Comparison of ENCODE assay signal across 19 mouse cellular contexts in the genomic region with DNA sequence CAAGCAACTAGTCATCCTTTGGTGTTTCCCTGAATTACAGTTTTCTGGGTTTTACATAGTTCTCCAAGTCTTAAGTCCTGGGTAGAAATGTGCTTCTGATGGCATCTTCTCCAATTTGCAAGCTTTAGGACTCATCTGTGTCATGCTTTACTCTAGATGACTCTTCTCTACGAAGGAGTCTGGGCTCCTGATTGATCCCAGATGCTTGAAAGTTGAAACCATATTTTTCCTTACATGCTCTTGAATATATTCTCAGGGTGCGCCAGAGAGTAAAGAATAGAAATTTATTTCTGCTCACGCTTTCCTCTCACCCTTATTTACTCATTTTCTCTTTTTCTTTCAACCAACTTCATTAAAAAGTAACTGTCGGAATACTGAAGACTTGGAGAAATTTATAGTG.
DNase-seq lines count a peak whose midpoint lies in the region; ATAC-seq and TF ChIP-seq lines count a peak whose summit lies in the region.
"Had no signal": no experiment of that assay in that cellular context is flagged by ENCODE, and none has a peak within 500 bp of the region (broad histone marks: within the 10 kb centered on the region; RNA-seq: fewer than 3 reads in every experiment).

No protein-coding gene starts in this region.

- ATAC-seq in limb, embryonic 14.5 days (ENCODE audit: low FRiP score, low read depth), result no peak
- ATAC-seq in embryonic facial prominence, embryonic 15.5 days (ENCODE audit: insufficient number of reproducible peaks, low FRiP score, low TSS enrichment, low read depth), result no peak
- ATAC-seq in hindbrain, embryonic 11.5 days (ENCODE audit: low FRiP score), result no peak
- ATAC-seq: forebrain, embryonic 13.5 days; forebrain, embryonic 15.5 days; forebrain, postnatal 0 days had no signal

- no peak overlapping the region for H3K27ac ChIP-seq in limb, embryonic 14.5 days (replicated peaks; ENCODE audit: low read depth, low read length)
- no peak overlapping the region for H3K27ac ChIP-seq in limb, embryonic 10.5 days
- peak overlapping the region; percentile 55 for H3K27ac ChIP-seq in embryonic facial prominence, embryonic 15.5 days (replicated peaks)
- no peak overlapping the region for H3K27ac ChIP-seq in hindbrain, embryonic 11.5 days (ENCODE audit: low read depth, low read length)
- H3K27ac ChIP-seq: embryonic facial prominence, embryonic 12.5 days; forebrain, embryonic 13.5 days; forebrain, embryonic 15.5 days had no signal

- H3K9ac ChIP-seq in limb, embryonic 14.5 days (ENCODE audit: low read depth, low read length, severe bottlenecking), result no peak overlapping the region
- no peak overlapping the region for H3K9ac ChIP-seq in embryonic facial prominence, embryonic 15.5 days
- H3K9ac ChIP-seq in hindbrain, embryonic 11.5 days (ENCODE audit: low read depth, low read length), result no peak overlapping the region
- H3K9ac ChIP-seq: embryonic facial prominence, embryonic 12.5 days; forebrain, embryonic 13.5 days; forebrain, embryonic 15.5 days; forebrain, postnatal 0 days had no signal

- 43% methylated on average over 4 of the region's 4 CpGs for WGBS in limb, embryonic 14.5 days
- 69% methylated on average over 4 of the region's 4 CpGs for WGBS in limb, embryonic 10.5 days
- 30% methylated on average over 4 of the region's 4 CpGs for WGBS in embryonic facial prominence, embryonic 15.5 days
- 79% methylated on average over 4 of the region's 4 CpGs for WGBS in hindbrain, embryonic 11.5 days

- H3K4me1 ChIP-seq in limb, embryonic 14.5 days (ENCODE audit: control insufficient read depth, insufficient read depth, low read length), result no peaks in the 10 kb centered on the region
- H3K4me1 ChIP-seq in limb, embryonic 10.5 days, result no peaks in the 10 kb centered on the region
- H3K4me1 ChIP-seq in embryonic facial prominence, embryonic 15.5 days, result no peaks in the 10 kb centered on the region
- no peaks in the 10 kb centered on the region for H3K4me1 ChIP-seq in hindbrain, embryonic 11.5 days (replicated peaks; ENCODE audit: control insufficient read depth, insufficient read depth, low read length)
- H3K4me1 ChIP-seq: embryonic facial prominence, embryonic 12.5 days; forebrain, embryonic 13.5 days; forebrain, embryonic 15.5 days had no signal

- H3K9me3 ChIP-seq in limb, embryonic 14.5 days (ENCODE audit: control insufficient read depth, low read length), result no peaks in the 10 kb centered on the region
- no peaks in the 10 kb centered on the region for H3K9me3 ChIP-seq in limb, embryonic 10.5 days (replicated peaks)
- no peaks in the 10 kb centered on the region for H3K9me3 ChIP-seq in embryonic facial prominence, embryonic 15.5 days (replicated peaks)
- no peaks in the 10 kb centered on the region for H3K9me3 ChIP-seq in hindbrain, embryonic 11.5 days (ENCODE audit: control insufficient read depth, low read length)
- H3K9me3 ChIP-seq: embryonic facial prominence, embryonic 12.5 days; forebrain, embryonic 13.5 days; forebrain, embryonic 15.5 days had no signal

- peak; percentile 49 for DNase-seq in embryo, embryonic 11 days
- no peak for DNase-seq in embryo, embryonic 9.5 days (ENCODE audit: extremely low spot score)
- peak; percentile 45 for DNase-seq in limb, embryonic 14.5 days (ENCODE audit: low spot score)
- no peak for DNase-seq in limb, embryonic 10.5 days (ENCODE audit: low spot score)
- DNase-seq in hindbrain, embryonic 11.5 days (ENCODE audit: low spot score), result no peak
- no peak for DNase-seq in right cerebral cortex, adult 18-20 months
- DNase-seq: adrenal gland, adult 2 months; adrenal gland, postnatal 10 days; adrenal gland, postnatal 25 days; cerebellum, adult 11 months; cerebellum, adult 18-20 months; cerebellum, adult 8-10 months; cerebellum, adult 9-11 months; cerebellum, postnatal 14 days; forebrain, postnatal 0 days had no signal

- no peak overlapping the region for H3K4me3 ChIP-seq in limb, embryonic 14.5 days (replicated peaks; ENCODE audit: low read length)
- no peak overlapping the region for H3K4me3 ChIP-seq in limb, embryonic 10.5 days
- H3K4me3 ChIP-seq in embryonic facial prominence, embryonic 15.5 days (replicated peaks), result no peak overlapping the region
- no peak overlapping the region for H3K4me3 ChIP-seq in hindbrain, embryonic 11.5 days (ENCODE audit: low read depth, low read length)
- H3K4me3 ChIP-seq: embryonic facial prominence, embryonic 12.5 days; forebrain, embryonic 13.5 days; forebrain, embryonic 15.5 days had no signal

- no peaks in the 10 kb centered on the region for H3K27me3 ChIP-seq in limb, embryonic 14.5 days (ENCODE audit: control insufficient read depth, insufficient read depth, low read length)
- H3K27me3 ChIP-seq in limb, embryonic 10.5 days (ENCODE audit: low read depth, poor library complexity, severe bottlenecking), result no peaks in the 10 kb centered on the region
- no peaks in the 10 kb centered on the region for H3K27me3 ChIP-seq in embryonic facial prominence, embryonic 15.5 days
- H3K27me3 ChIP-seq in hindbrain, embryonic 11.5 days (ENCODE audit: control insufficient read depth, insufficient read depth, low read length), result no peaks in the 10 kb centered on the region
- H3K27me3 ChIP-seq: embryonic facial prominence, embryonic 12.5 days; forebrain, embryonic 13.5 days; forebrain, embryonic 15.5 days had no signal

- no peak overlapping the region for H3K4me2 ChIP-seq in limb, embryonic 14.5 days (replicated peaks; ENCODE audit: low read depth, low read length, severe bottlenecking)
- H3K4me2 ChIP-seq in embryonic facial prominence, embryonic 15.5 days (replicated peaks), result no peak overlapping the region
- no peak overlapping the region for H3K4me2 ChIP-seq in hindbrain, embryonic 11.5 days (replicated peaks; ENCODE audit: low read depth, low read length)
- H3K4me2 ChIP-seq: embryonic facial prominence, embryonic 12.5 days; forebrain, embryonic 13.5 days; forebrain, embryonic 15.5 days had no signal

- TF ChIP-seq POLR2A in limb, embryonic 14.5 days (IDR thresholded peaks at IDR 0.05; ENCODE audit: borderline replicate concordance, extremely low read depth, insufficient read depth, insufficient read length), result no peak

- H3K36me3 ChIP-seq in limb, embryonic 14.5 days (ENCODE audit: control insufficient read depth, insufficient read depth, low read length), result no peaks in the 10 kb centered on the region
- no peaks in the 10 kb centered on the region for H3K36me3 ChIP-seq in limb, embryonic 10.5 days
- no peaks in the 10 kb centered on the region for H3K36me3 ChIP-seq in embryonic facial prominence, embryonic 15.5 days
- H3K36me3 ChIP-seq in hindbrain, embryonic 11.5 days (ENCODE audit: control insufficient read depth, insufficient read depth, low read length), result no peaks in the 10 kb centered on the region
- H3K36me3 ChIP-seq: embryonic facial prominence, embryonic 12.5 days; forebrain, embryonic 15.5 days had no signal

Comparison
In these comparisons a context has a peak if more than half of its experiments do, and no peak if none do; other contexts are left out.
1. DNase-seq: peak in embryo, embryonic 11 days (single experiment) and limb, embryonic 14.5 days (single experiment); none in embryo, embryonic 9.5 days (single experiment), limb, embryonic 10.5 days (single experiment), hindbrain, embryonic 11.5 days (single experiment) and right cerebral cortex, adult 18-20 months (single experiment).